Mouse (Mus musculus) CH12.LX (cell line): ENCODE data around the gene Mettl24. TPM values are rescaled to one million over a fixed set of nuclear protein-coding genes. Genes with fewer than 3 reads are reported as not detected.

Experiments
- DNase-seq: peaks from one replicate; pipeline ENCODE4 v3.0.0-alpha.2; 2013; ENCODE audit errors: extremely low read depth
- H3K27ac ChIP-seq: 2 replicates; pipeline ENCODE4 v1.5.1; 2012; ENCODE audit warnings: low read depth, mild to moderate bottlenecking, control low read depth, moderate library complexity; ENCODE audit not compliant: insufficient read depth
- H3K27me3 ChIP-seq: replicated peaks from 2 replicates; pipeline ENCODE3; 2012; ENCODE audit warnings: inconsistent platforms
- H3K36me3 ChIP-seq, 2 experiments: replicated peaks in 1 of 2; 2 replicates each; pipeline versions ENCODE3 to v1.6.1; 2012; ENCODE audit warnings: inconsistent platforms in 1 of 2, low read length in 1 of 2, mild to moderate bottlenecking in 1 of 2, mixed read lengths in 1 of 2, moderate library complexity in 1 of 2; ENCODE audit not compliant: control insufficient read depth in 1 of 2, insufficient read depth in 1 of 2
- H3K4me1 ChIP-seq, 2 experiments: 2 replicates each; pipeline ENCODE4 v1.6.1; 2012; ENCODE audit warnings: inconsistent platforms in 1 of 2, moderate library complexity in 1 of 2; ENCODE audit not compliant: insufficient read depth in 2 of 2, control insufficient read depth in 1 of 2
- H3K4me2 ChIP-seq: 2 replicates; pipeline ENCODE4 v1.6.1; 2012; ENCODE audit warnings: low read depth, mild to moderate bottlenecking, control low read depth; ENCODE audit not compliant: poor library complexity, insufficient read depth, severe bottlenecking
- H3K4me3 ChIP-seq, 3 experiments: fragments of 150-350 bp in 1 of 3; sonication (generic) in 1 of 3; replicated peaks in 1 of 3; 2 replicates each; pipeline versions ENCODE3 to v1.5.1; 2011 to 2012; ENCODE audit warnings: low read depth in 2 of 3, low read length in 2 of 3, mild to moderate bottlenecking in 2 of 3, moderate library complexity in 2 of 3, control low read depth in 1 of 3, improper control_type of control experiment in 1 of 3, inconsistent platforms in 1 of 3, mixed read lengths in 1 of 3; ENCODE audit not compliant: poor library complexity in 1 of 3
- H3K79me2 ChIP-seq: replicated peaks from 2 replicates; pipeline ENCODE4 v1.6.1; 2012; ENCODE audit warnings: mild to moderate bottlenecking, moderate library complexity; ENCODE audit not compliant: control insufficient read depth, poor library complexity, insufficient read depth, severe bottlenecking; ENCODE audit errors: extremely low read depth
- H3K9ac ChIP-seq: 2 replicates; pipeline ENCODE4 v1.6.1; 2012; ENCODE audit warnings: low read depth, mild to moderate bottlenecking, control low read depth, moderate library complexity; ENCODE audit not compliant: insufficient read depth
- H3K9me3 ChIP-seq: replicated peaks from 2 replicates; pipeline ENCODE3; 2012; ENCODE audit warnings: low read length, inconsistent platforms, mixed read lengths
- CTCF ChIP-seq, 2 experiments: IDR thresholded peaks in 1 of 2; conservative IDR thresholded peaks in 1 of 2; 2 replicates each; pipeline ENCODE4 v1.5.1; 2011 to 2012; ENCODE audit warnings: low read depth in 2 of 2, low read length in 2 of 2, improper control_type of control experiment in 1 of 2, inconsistent platforms in 1 of 2, mild to moderate bottlenecking in 1 of 2, moderate library complexity in 1 of 2
- E2F4 ChIP-seq: IDR thresholded peaks from 2 replicates; pipeline ENCODE4 v1.6.1; 2011; ENCODE audit warnings: low read depth, low read length, improper control_type of control experiment; ENCODE audit not compliant: insufficient replicate concordance
- IRF4 ChIP-seq: IDR thresholded peaks from 2 replicates; pipeline ENCODE4 v1.6.1; 2014; ENCODE audit warnings: low read depth, mild to moderate bottlenecking, inconsistent platforms, low read length, improper control_type of control experiment
- JUN ChIP-seq: IDR thresholded peaks from 2 replicates; pipeline ENCODE4 v1.6.1; 2011; ENCODE audit warnings: low read depth, mild to moderate bottlenecking, low read length, improper control_type of control experiment, moderate library complexity; ENCODE audit not compliant: insufficient read depth
- JUND ChIP-seq: conservative IDR thresholded peaks from 2 replicates; pipeline ENCODE4 v1.6.1; 2011; ENCODE audit warnings: low read depth, low read length, improper control_type of control experiment
- MAZ ChIP-seq: IDR thresholded peaks from 2 replicates; pipeline ENCODE4 v1.6.1; 2012; ENCODE audit warnings: low read depth, mild to moderate bottlenecking, inconsistent platforms, low read length, improper control_type of control experiment, moderate library complexity
- MEF2A ChIP-seq: IDR thresholded peaks from 2 replicates; pipeline ENCODE4 v1.6.1; 2014; ENCODE audit warnings: low read depth, mild to moderate bottlenecking, inconsistent platforms, low read length, improper control_type of control experiment, borderline replicate concordance
- MXI1 ChIP-seq: IDR thresholded peaks from 2 replicates; pipeline ENCODE4 v1.6.1; 2011; ENCODE audit warnings: mild to moderate bottlenecking, low read depth, low read length, improper control_type of control experiment
- MYC ChIP-seq: IDR thresholded peaks from 2 replicates; pipeline ENCODE4 v1.6.1; 2011; ENCODE audit warnings: low read depth, mild to moderate bottlenecking, improper control_type of control experiment, low read length
- NELFE ChIP-seq: IDR thresholded peaks from 2 replicates; pipeline ENCODE4 v1.6.1; 2011; ENCODE audit warnings: low read depth, low read length, improper control_type of control experiment
- POLR2A ChIP-seq: IDR thresholded peaks from 2 replicates; pipeline ENCODE4 v1.6.1; 2011; ENCODE audit warnings: low read depth, mild to moderate bottlenecking, improper control_type of control experiment, low read length
- RAD21 ChIP-seq: IDR thresholded peaks from 2 replicates; pipeline ENCODE4 v1.6.1; 2011; ENCODE audit warnings: low read depth, mild to moderate bottlenecking, low read length, improper control_type of control experiment, moderate library complexity
- RCOR1 ChIP-seq: conservative IDR thresholded peaks from 2 replicates; pipeline ENCODE4 v1.6.1; 2012; ENCODE audit warnings: low read depth, mild to moderate bottlenecking, inconsistent platforms, low read length, improper control_type of control experiment
- SIN3A ChIP-seq: IDR thresholded peaks from 2 replicates; pipeline ENCODE4 v1.6.1; 2012; ENCODE audit warnings: low read length, improper control_type of control experiment, inconsistent platforms
- TBP ChIP-seq: conservative IDR thresholded peaks from 2 replicates; pipeline ENCODE4 v1.6.1; 2011; ENCODE audit warnings: low read depth, low read length, improper control_type of control experiment
- TCF12 ChIP-seq: IDR thresholded peaks from 2 replicates; pipeline ENCODE4 v1.6.1; 2014; ENCODE audit warnings: low read depth, mild to moderate bottlenecking, inconsistent platforms, low read length, improper control_type of control experiment
- UBTF ChIP-seq: IDR thresholded peaks from 2 replicates; pipeline ENCODE4 v1.6.1; 2012; ENCODE audit warnings: low read depth, mild to moderate bottlenecking, inconsistent platforms, low read length, improper control_type of control experiment, moderate library complexity
- USF1 ChIP-seq: IDR thresholded peaks from 2 replicates; pipeline ENCODE4 v1.6.1; 2014; ENCODE audit warnings: low read depth, mild to moderate bottlenecking, inconsistent platforms, low read length, improper control_type of control experiment
- ZC3H11A ChIP-seq: IDR thresholded peaks from 2 replicates; pipeline ENCODE4 v1.6.1; 2012; ENCODE audit warnings: low read depth, mild to moderate bottlenecking, inconsistent platforms, low read length, improper control_type of control experiment
- ZKSCAN1 ChIP-seq: IDR thresholded peaks from 2 replicates; pipeline ENCODE4 v1.6.1; 2012; ENCODE audit warnings: low read depth, inconsistent platforms, low read length, improper control_type of control experiment, borderline replicate concordance
- ZMIZ1 ChIP-seq: IDR thresholded peaks from 2 replicates; pipeline ENCODE4 v1.6.1; 2012; ENCODE audit warnings: low read depth, mild to moderate bottlenecking, inconsistent platforms, low read length, improper control_type of control experiment
- ZNF384 ChIP-seq: IDR thresholded peaks from 2 replicates; pipeline ENCODE4 v1.6.1; 2012; ENCODE audit warnings: low read depth, low read length, improper control_type of control experiment, inconsistent platforms
- dilution Hi-C: fragments of 300-500 bp; cut with MboI; formaldehyde crosslinking; loops from 2 replicates; pipeline ENCODE4 v1.14.3; 2020; ENCODE audit warnings: low sequenced_read_pairs; ENCODE audit not compliant: extremely low pct_unique_long_range_greater_than_20kb, extremely low pct_ligation_motif_present
- in situ Hi-C: fragments of 300-500 bp; cut with MboI; formaldehyde crosslinking; loops from 3 replicates; pipeline ENCODE4 v1.14.3; 2019; ENCODE audit warnings: low sequenced_read_pairs, low pct_ligation_motif_present, low pct_unique_long_range_greater_than_20kb, mixed read lengths
- polyA plus RNA-seq: library from polyadenylated mRNA; unstranded; fragments of >175 nt; gene quantifications from 2 replicates; pipeline ENCODE4 v1.2.1, GENCODE M21; 2012; ENCODE audit warnings: low read depth; ENCODE audit not compliant: insufficient read length
- total RNA-seq, 2 experiments: library from RNA; depleted of rRNA; stranded (reverse); fragments of 300-350 nt in 1 of 2; fragments of >200 nt in 1 of 2; gene quantifications; 2 replicates each; pipeline ENCODE4 v1.2.3; 2012 to 2014

Gene Mettl24
- total and polyA plus RNA-seq, 3 experiments: not detected

- Histone ChIP-seq H3K4me3 (no peak overlapping the region), H3K9ac (no peak overlapping the region), H3K4me1 (no peaks in the 10 kb centered on the region), H3K36me3 (peaks cover 34 to 75% of the 10 kb centered on the region in 2 experiments), H3K27ac (no peak overlapping the region), H3K9me3 (no peaks in the 10 kb centered on the region), H3K79me2 (no peaks in the 10 kb centered on the region), H3K27me3 (no peaks in the 10 kb centered on the region), H3K4me2 (no peak overlapping the region)
- in situ Hi-C loops (no loop called here), dilution Hi-C loops (no loop called here)
- DNase-seq: no peak
- no peak for TF ChIP-seq MXI1
- TF ChIP-seq NELFE: no peak
- no peak for TF ChIP-seq CTCF (conservative IDR thresholded peaks at IDR 0.05 in 1 of 2, IDR thresholded peaks at IDR 0.05 in 1 of 2; ENCODE audit: low read depth in 2 of 2, low read length in 2 of 2)
- TF ChIP-seq MYC: no peak
- TF ChIP-seq POLR2A: no peak
- TF ChIP-seq E2F4: no peak
- no peak for TF ChIP-seq IRF4
- no peak for TF ChIP-seq SIN3A
- no peak for TF ChIP-seq ZC3H11A
- no peak for TF ChIP-seq JUND
- TF ChIP-seq RCOR1: no peak
- TF ChIP-seq TCF12: no peak
- TF ChIP-seq UBTF: no peak
- TF ChIP-seq ZMIZ1: no peak
- no peak for TF ChIP-seq JUN
- TF ChIP-seq MEF2A: no peak
- TF ChIP-seq RAD21: no peak
- no peak for TF ChIP-seq USF1
- TF ChIP-seq ZNF384: no peak
Measured at GRCm38 (mm10) chr10:40830312-40830711, 147.2 kb downstream of the Mettl24 start.

GRCm38 (mm10) chr10:40831267-40831666 is 148.2 kb downstream of the Mettl24 start:
- dilution Hi-C loops: no loop called here
- no peak for DNase-seq
- no peak overlapping the region for H3K4me2 ChIP-seq
- no peak overlapping the region for H3K9ac ChIP-seq
- peaks cover 36 to 75% of the 10 kb centered on the region in 2 experiments for H3K36me3 ChIP-seq
- no peak overlapping the region for H3K27ac ChIP-seq
- no peaks in the 10 kb centered on the region for H3K4me1 ChIP-seq
- H3K27me3 ChIP-seq: no peaks in the 10 kb centered on the region
- no peak overlapping the region for H3K4me3 ChIP-seq
- in situ Hi-C loops: no loop called here
- TF ChIP-seq ZKSCAN1: no peak
- TF ChIP-seq MAZ: no peak
- no peak for TF ChIP-seq TBP
- TF ChIP-seq JUN: no peak
- H3K9me3 ChIP-seq: no peaks in the 10 kb centered on the region
- H3K79me2 ChIP-seq: no peaks in the 10 kb centered on the region
